Mouse (Mus musculus) 3T3-L1 (cell line): ENCODE measurements around the gene Ctf1.
A peak's percentile ranks its signal among the peaks of the same experiment; 100 is the strongest.
"Not testable (repeated sequence)": the region's sequence is repeated elsewhere in the genome, so short reads cannot be mapped to it uniquely, and the experiment has no call there.

ENCODE experiments used
- DNase-seq: peaks from one replicate; pipeline ENCODE4 v3.0.0-alpha.2; 2015; ENCODE audit warnings: low read depth, low spot score

Gene Ctf1

GRCm38 (mm10) chr7:127693290-127693689 is 19.2 kb upstream of the Ctf1 start:
- no peak for DNase-seq

- not testable (repeated sequence) for DNase-seq
These were observed 18.8 kb upstream of the Ctf1 start for GRCm38 (mm10) chr7:127693730-127694129.

GRCm38 (mm10) chr7:127698986-127699385 is 13.6 kb upstream of the Ctf1 start:
- DNase-seq: peak; percentile 38

- peak; percentile 54 for DNase-seq
These were observed 11.7 kb upstream of the Ctf1 start for GRCm38 (mm10) chr7:127700712-127701331.

- no peak for DNase-seq
These were observed 8.9 kb upstream of the Ctf1 start for GRCm38 (mm10) chr7:127703561-127704178.

GRCm38 (mm10) chr7:127704598-127704997 is 7.9 kb upstream of the Ctf1 start:
- no peak for DNase-seq

GRCm38 (mm10) chr7:127705706-127706105 is 6.8 kb upstream of the Ctf1 start:
- no peak for DNase-seq

- DNase-seq: peak; percentile 47
These were observed 5.2 kb upstream of the Ctf1 start for GRCm38 (mm10) chr7:127707045-127707956.

- DNase-seq: no peak
These were observed 4.7 kb upstream of the Ctf1 start for GRCm38 (mm10) chr7:127707957-127708206.

GRCm38 (mm10) chr7:127708207-127709078 is 4.1 kb upstream of the Ctf1 start, which contains the start of gene Bcl7c:
Gene Bcl7c, minus strand, starts transcription at chr7:127708933.
- peak; percentile 89 for DNase-seq

- DNase-seq: no peak
These were observed 3.1 kb upstream of the Ctf1 start for GRCm38 (mm10) chr7:127709261-127709979.

GRCm38 (mm10) chr7:127711031-127711430 is 1.5 kb upstream of the Ctf1 start:
- no peak for DNase-seq

- DNase-seq: peak; percentile 33
These were observed 1.1 kb upstream of the Ctf1 start for GRCm38 (mm10) chr7:127711456-127711855.

- no peak for DNase-seq
These were observed 2.3 kb downstream of the Ctf1 start for GRCm38 (mm10) chr7:127714816-127715215.

GRCm38 (mm10) chr7:127716992-127717391 is 4.5 kb downstream of the Ctf1 start:
- DNase-seq: no peak

- no peak for DNase-seq
These were observed 5.8 kb downstream of the Ctf1 start for GRCm38 (mm10) chr7:127718339-127718738.

GRCm38 (mm10) chr7:127719258-127719657 is 6.7 kb downstream of the Ctf1 start:
- no peak for DNase-seq

- no peak for DNase-seq
These were observed 13.0 kb downstream of the Ctf1 start for GRCm38 (mm10) chr7:127725490-127725889.

GRCm38 (mm10) chr7:127725924-127726323 is 13.4 kb downstream of the Ctf1 start:
- no peak for DNase-seq

- DNase-seq: peak; percentile 20
These were observed 15.4 kb downstream of the Ctf1 start for GRCm38 (mm10) chr7:127727898-127728297.

GRCm38 (mm10) chr7:127730170-127730569 is 17.6 kb downstream of the Ctf1 start:
- peak; percentile 33 for DNase-seq
